Mouse (Mus musculus) forebrain, embryonic 12.5 days (tissue): ENCODE data around the gene Tmem150c. TPM values are rescaled to one million over a fixed set of nuclear protein-coding genes. Genes with fewer than 3 reads are reported as not detected.

Source experiments
- ATAC-seq: fragments of 200-750 bp; cut with Nextera tagmentation; 2 replicates; pipeline ENCODE4 v1.8.0; 2017; ENCODE audit warnings: moderate TSS enrichment; ENCODE audit not compliant: low FRiP score
- H3K27ac ChIP-seq: fragments of 300-500 bp; sonication (generic); 2 replicates; pipeline ENCODE4 v1.5.1; 2016; ENCODE audit warnings: mild to moderate bottlenecking
- H3K27me3 ChIP-seq: fragments of 300-500 bp; sonication (generic); 2 replicates; pipeline ENCODE4 v1.6.1; 2016; ENCODE audit warnings: mild to moderate bottlenecking
- H3K36me3 ChIP-seq: fragments of 300-500 bp; sonication (generic); replicated peaks from 2 replicates; pipeline ENCODE4 v1.6.1; 2016; ENCODE audit warnings: mild to moderate bottlenecking
- H3K4me1 ChIP-seq: fragments of 300-500 bp; sonication (generic); 2 replicates; pipeline ENCODE4 v1.6.1; 2016
- H3K4me2 ChIP-seq: fragments of 300-500 bp; sonication (generic); 2 replicates; pipeline ENCODE4 v1.6.1; 2016; ENCODE audit warnings: mild to moderate bottlenecking, moderate library complexity
- H3K4me3 ChIP-seq: fragments of 300-500 bp; sonication (generic); replicated peaks from 2 replicates; pipeline ENCODE4 v1.5.1; 2016; ENCODE audit warnings: mild to moderate bottlenecking
- H3K9ac ChIP-seq: fragments of 300-500 bp; sonication (generic); 2 replicates; pipeline ENCODE4 v1.6.1; 2016; ENCODE audit warnings: mild to moderate bottlenecking
- H3K9me3 ChIP-seq: fragments of 300-500 bp; sonication (generic); 2 replicates; pipeline ENCODE4 v1.6.1; 2016
- WGBS: fragments of 180-500 bp; shearing (Covaris S2); methylation state at CpG from one replicate; pipeline ENCODE4 v1.1.7; 2016; 5-methylcytosine and 5-hydroxymethylcytosine counted together
- polyA plus RNA-seq: library from polyadenylated mRNA; unstranded; fragments of >200 nt; fragmentation: Nextera tagmentation; extraction: Ambion mirVana; gene quantifications from 2 replicates; pipeline ENCODE4 v1.2.1, GENCODE M21; 2016

The Tmem150c gene
- polyA plus RNA-seq, 1 experiment from 2014 or later, result 6.3 TPM

GRCm38 (mm10) chr5:100162857-100163256, 3.2 kb upstream of the Tmem150c start:
- H3K4me2 ChIP-seq, result no peak overlapping the region
- no peak overlapping the region for H3K9ac ChIP-seq
- H3K4me1 ChIP-seq, result peaks cover 14% of the 10 kb centered on the region
- H3K4me3 ChIP-seq, result no peak overlapping the region
- no peak overlapping the region for H3K27ac ChIP-seq
- H3K27me3 ChIP-seq, result peaks cover 31% of the 10 kb centered on the region
- no peaks in the 10 kb centered on the region for H3K9me3 ChIP-seq
- no peak for ATAC-seq
- 90% methylated on average over 3 of the region's 3 CpGs for WGBS
- H3K36me3 ChIP-seq, result no peaks in the 10 kb centered on the region

- WGBS, result 66% methylated on average over 1 of the region's 1 CpGs
Measured at GRCm38 (mm10) chr5:100162053-100162452, 2.4 kb upstream of the Tmem150c start.

GRCm38 (mm10) chr5:100158791-100159637, 594 bp downstream of the Tmem150c start:
- Histone ChIP-seq H3K27ac (peak overlapping the region; percentile 50; the same call in 1 of the 2 replicates), H3K36me3 (no peaks in the 10 kb centered on the region), H3K9ac (peak overlapping the region; percentile 85), H3K4me1 (peaks cover 14% of the 10 kb centered on the region), H3K27me3 (peaks cover 42% of the 10 kb centered on the region), H3K4me3 (peak overlapping the region; percentile 85), H3K9me3 (no peaks in the 10 kb centered on the region), H3K4me2 (peak overlapping the region; percentile 99)
- ATAC-seq, result peak; percentile 84
- WGBS, result under 1% methylated on average over 91 of the region's 101 CpGs

More at GRCm38 (mm10) chr5:100162053-100162452, 2.4 kb upstream of the Tmem150c start:
- Histone ChIP-seq H3K4me1 (peaks cover 14% of the 10 kb centered on the region), H3K36me3 (no peaks in the 10 kb centered on the region), H3K27ac (no peak overlapping the region), H3K4me2 (no peak overlapping the region), H3K4me3 (no peak overlapping the region), H3K9me3 (no peaks in the 10 kb centered on the region), H3K27me3 (peaks cover 37% of the 10 kb centered on the region), H3K9ac (no peak overlapping the region)
- no peak for ATAC-seq

- peaks cover 42% of the 10 kb centered on the region for H3K27me3 ChIP-seq
- H3K4me2 ChIP-seq, result peak overlapping the region; percentile 99
- peak overlapping the region; percentile 85 for H3K9ac ChIP-seq
- H3K4me3 ChIP-seq, result peak overlapping the region; percentile 85
- H3K27ac ChIP-seq, result no peak overlapping the region
- ATAC-seq, result no peak
- H3K36me3 ChIP-seq, result no peaks in the 10 kb centered on the region
- H3K4me1 ChIP-seq, result peaks cover 14% of the 10 kb centered on the region
- H3K9me3 ChIP-seq, result no peaks in the 10 kb centered on the region
- 17% methylated on average over 13 of the region's 13 CpGs for WGBS
Measured at GRCm38 (mm10) chr5:100158301-100158700, 1.3 kb downstream of the Tmem150c start.

DNA sequence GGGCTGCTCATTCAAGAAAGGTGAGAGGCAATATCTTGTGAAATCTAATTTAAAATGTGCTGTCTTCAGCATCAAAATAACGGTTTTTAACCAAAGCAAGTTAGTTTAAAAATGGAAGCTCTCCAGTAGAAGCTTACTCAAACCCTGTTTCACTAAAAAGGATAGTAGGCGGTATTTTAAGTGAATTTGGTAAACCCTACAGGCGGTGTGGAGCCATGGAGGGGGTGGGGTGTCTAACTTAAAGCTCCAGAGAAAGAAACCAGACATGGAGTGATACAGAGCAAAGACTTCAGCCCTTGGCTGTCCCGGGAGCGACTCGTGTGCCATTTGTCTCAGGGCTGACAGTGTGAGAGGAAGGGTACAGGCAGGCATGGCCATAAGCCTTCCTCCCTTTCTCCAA, 4.0 kb downstream of the Tmem150c start:
- ATAC-seq, result no peak
- Histone ChIP-seq H3K27ac (no peak overlapping the region), H3K36me3 (no peaks in the 10 kb centered on the region), H3K9me3 (no peaks in the 10 kb centered on the region), H3K4me2 (no peak overlapping the region), H3K4me1 (peaks cover 14% of the 10 kb centered on the region), H3K9ac (no peak overlapping the region), H3K27me3 (peaks cover 35% of the 10 kb centered on the region), H3K4me3 (no peak overlapping the region)
- WGBS, result 83% methylated on average over 6 of the region's 6 CpGs

GRCm38 (mm10) chr5:100149967-100150366, 9.6 kb downstream of the Tmem150c start:
- Histone ChIP-seq H3K9ac (no peak overlapping the region), H3K4me3 (no peak overlapping the region), H3K27ac (no peak overlapping the region), H3K9me3 (no peaks in the 10 kb centered on the region), H3K27me3 (0 out of 2 replicates have a peak, but pooled peaks cover 4% of the 10 kb centered on the region), H3K4me1 (no peaks in the 10 kb centered on the region), H3K4me2 (no peak overlapping the region), H3K36me3 (no peaks in the 10 kb centered on the region)
- 72% methylated on average over 3 of the region's 3 CpGs for WGBS
- ATAC-seq, result no peak

DNA sequence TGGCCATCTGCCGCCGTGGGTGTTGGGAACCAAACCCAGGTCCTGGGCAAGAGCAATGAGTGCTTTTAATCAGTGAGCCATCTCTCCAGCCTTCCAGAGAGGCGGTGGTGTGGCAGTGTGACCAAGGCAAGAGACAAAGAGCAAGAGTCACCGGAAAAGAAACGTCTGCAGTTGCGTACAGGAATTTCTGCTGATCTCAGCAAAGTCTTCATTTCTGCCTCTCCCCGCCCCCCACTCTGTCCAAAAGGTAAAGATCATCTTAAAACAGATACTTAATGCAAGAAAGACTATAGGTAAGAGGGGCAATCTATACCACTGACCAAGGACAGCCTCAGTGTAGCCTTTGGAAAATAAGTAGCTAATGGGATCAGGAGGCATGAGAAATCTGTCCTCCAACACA, 14.8 kb downstream of the Tmem150c start:
- H3K4me3 ChIP-seq, result no peak overlapping the region
- 89% methylated on average over 7 of the region's 7 CpGs for WGBS
- no peak overlapping the region for H3K9ac ChIP-seq

DNA sequence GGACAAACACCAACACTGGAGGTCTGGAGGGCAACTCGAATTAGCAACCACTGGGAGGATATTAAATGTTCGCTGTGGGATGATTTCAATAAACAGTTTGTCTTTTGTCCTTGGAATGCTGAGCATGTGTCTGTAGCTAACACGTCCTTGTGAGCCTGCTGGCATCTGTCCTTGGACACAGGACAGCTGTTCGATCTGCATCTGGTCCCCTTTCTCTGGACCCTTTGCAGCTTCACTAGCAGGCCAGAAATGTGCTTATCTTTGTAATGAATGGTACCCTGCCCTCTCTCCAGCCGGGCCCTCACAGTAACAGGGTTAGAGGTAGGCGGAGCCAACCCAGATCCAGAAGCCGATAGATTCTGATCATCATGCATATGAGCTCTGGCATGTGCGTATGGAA, 32.3 kb downstream of the Tmem150c start:
- no peak for ATAC-seq
- no peak overlapping the region for H3K27ac ChIP-seq

More for the DNA sequence above, 14.8 kb downstream of the Tmem150c start:
- no peaks in the 10 kb centered on the region for H3K9me3 ChIP-seq
- H3K4me2 ChIP-seq, result no peak overlapping the region
- ATAC-seq, result no peak
- H3K27me3 ChIP-seq, result no peaks in the 10 kb centered on the region
- H3K27ac ChIP-seq, result no peak overlapping the region
- no peaks in the 10 kb centered on the region for H3K36me3 ChIP-seq
- no peaks in the 10 kb centered on the region for H3K4me1 ChIP-seq

DNA sequence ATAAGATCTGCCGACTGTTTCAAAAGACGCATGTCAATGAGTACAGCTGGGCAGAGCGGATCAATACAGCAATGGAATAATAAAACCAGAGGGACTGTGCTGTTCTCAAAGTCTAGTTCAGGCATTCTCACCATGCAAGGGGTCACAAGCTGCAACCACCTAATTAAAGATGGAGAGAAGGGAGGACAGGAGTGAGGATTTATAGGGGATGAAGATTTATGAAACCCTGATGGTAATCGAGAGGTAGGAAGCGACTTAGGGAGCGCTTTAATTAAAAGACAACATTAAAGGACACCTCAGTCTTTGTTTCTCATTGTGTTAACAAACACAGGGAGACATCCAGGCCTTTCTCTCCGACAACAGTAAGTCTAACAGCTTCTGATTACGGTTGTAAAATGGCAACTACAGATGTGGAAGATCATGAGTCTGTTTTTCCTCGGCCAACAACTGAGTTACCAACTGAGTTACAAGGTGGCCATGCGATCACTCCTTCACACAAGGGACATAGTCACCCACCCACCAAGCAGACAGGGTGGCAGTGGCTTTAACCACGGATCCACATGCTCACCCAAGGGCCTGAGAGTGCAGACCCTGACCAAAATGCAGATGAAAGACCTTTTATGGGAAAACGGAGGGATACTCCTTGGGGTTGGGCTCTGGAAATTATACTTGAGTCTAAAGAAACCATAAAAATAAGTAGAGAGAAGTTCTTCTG, 34.0 kb downstream of the Tmem150c start:
- H3K9ac ChIP-seq, result no peak overlapping the region
- no peak overlapping the region for H3K4me3 ChIP-seq
- 82% methylated on average over 12 of the region's 12 CpGs for WGBS
- no peaks in the 10 kb centered on the region for H3K36me3 ChIP-seq
- H3K27me3 ChIP-seq, result no peaks in the 10 kb centered on the region
- peaks cover 7% of the 10 kb centered on the region for H3K4me1 ChIP-seq
- no peak overlapping the region for H3K4me2 ChIP-seq
- H3K9me3 ChIP-seq, result no peaks in the 10 kb centered on the region
- no peak for ATAC-seq
- no peak overlapping the region for H3K27ac ChIP-seq

More for the DNA sequence above, 32.3 kb downstream of the Tmem150c start:
- no peak overlapping the region for H3K4me2 ChIP-seq
- H3K36me3 ChIP-seq, result no peaks in the 10 kb centered on the region
- no peaks in the 10 kb centered on the region for H3K9me3 ChIP-seq
- H3K4me3 ChIP-seq, result no peak overlapping the region
- H3K27me3 ChIP-seq, result no peaks in the 10 kb centered on the region
- H3K9ac ChIP-seq, result no peak overlapping the region
- no peaks in the 10 kb centered on the region for H3K4me1 ChIP-seq
- WGBS, result 83% methylated on average over 8 of the region's 8 CpGs

GRCm38 (mm10) chr5:100124530-100124929, 35.1 kb downstream of the Tmem150c start:
- Histone ChIP-seq H3K9ac (no peak overlapping the region), H3K9me3 (no peaks in the 10 kb centered on the region), H3K4me2 (no peak overlapping the region), H3K27ac (no peak overlapping the region), H3K36me3 (no peaks in the 10 kb centered on the region), H3K4me3 (no peak overlapping the region), H3K4me1 (peaks cover 10% of the 10 kb centered on the region), H3K27me3 (0 out of 2 replicates have a peak, but pooled peaks cover under 1% of the 10 kb centered on the region)
- 38% methylated on average over 1 of the region's 1 CpGs for WGBS
- ATAC-seq, result no peak

DNA sequence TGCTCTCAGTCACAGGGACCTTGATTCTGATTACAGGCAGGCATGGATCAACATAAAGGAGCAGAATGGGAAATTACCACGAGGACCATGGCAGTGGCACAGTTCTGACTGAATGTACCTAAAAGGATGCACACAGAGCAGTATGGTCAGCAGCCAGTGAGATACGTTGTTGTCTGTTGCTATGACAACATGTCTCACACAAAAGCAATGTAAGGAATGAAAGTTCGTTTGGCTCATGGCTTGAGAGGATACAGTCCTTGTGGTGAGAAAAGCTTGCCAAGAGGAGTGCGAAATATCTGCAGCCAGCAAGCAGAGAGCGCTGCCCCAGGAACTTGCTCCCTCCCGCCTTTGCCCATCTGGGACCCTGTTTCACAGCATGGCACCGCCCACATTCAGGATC, 36.3 kb downstream of the Tmem150c start:
- Histone ChIP-seq H3K4me1 (peaks cover 15% of the 10 kb centered on the region), H3K4me3 (no peak overlapping the region), H3K36me3 (no peaks in the 10 kb centered on the region), H3K27ac (no peak overlapping the region), H3K4me2 (no peak overlapping the region), H3K27me3 (0 out of 2 replicates have a peak, but pooled peaks cover 5% of the 10 kb centered on the region), H3K9ac (no peak overlapping the region), H3K9me3 (no peaks in the 10 kb centered on the region)
- WGBS, result 61% methylated on average over 7 of the region's 7 CpGs
- no peak for ATAC-seq

DNA sequence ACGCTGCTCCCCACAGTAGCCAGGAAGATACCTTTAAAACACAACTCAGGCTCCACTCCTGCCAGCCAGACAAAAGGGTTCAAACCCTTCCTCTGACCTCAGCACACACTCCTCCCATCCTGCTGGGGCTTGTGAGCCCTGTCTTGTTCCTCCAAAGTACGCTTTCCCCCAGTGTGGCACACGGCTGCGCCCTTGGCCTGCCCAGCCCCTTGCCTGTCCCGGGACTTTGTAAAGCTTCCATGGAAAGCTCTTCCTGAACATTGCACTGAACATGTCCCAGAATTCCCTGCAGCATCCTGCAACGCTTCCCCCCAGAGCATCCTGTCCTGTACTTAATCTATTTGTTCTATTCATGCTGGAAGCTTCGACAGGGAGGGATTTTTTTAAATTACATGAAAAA, 38.4 kb downstream of the Tmem150c start:
- Histone ChIP-seq H3K4me3 (no peak overlapping the region; the same call in 1 of the 2 replicates), H3K27me3 (0 out of 2 replicates have a peak, but pooled peaks cover 5% of the 10 kb centered on the region), H3K4me2 (peak overlapping the region; percentile 55), H3K27ac (peak overlapping the region; percentile 27; the same call in 1 of the 2 replicates), H3K9ac (no peak overlapping the region), H3K9me3 (no peaks in the 10 kb centered on the region), H3K36me3 (no peaks in the 10 kb centered on the region), H3K4me1 (peaks cover 19% of the 10 kb centered on the region)
- ATAC-seq, result no peak
- WGBS, result 37% methylated on average over 7 of the region's 7 CpGs
